Mouse (Mus musculus): ENCODE measurements at regions not wholly inside any gene's neighbourhood (a gene's known extent, or its start where the extent isn't known, plus 50 kb on each side); places are given as distances from the start of the nearest gene placed in this dataset.

DNA sequence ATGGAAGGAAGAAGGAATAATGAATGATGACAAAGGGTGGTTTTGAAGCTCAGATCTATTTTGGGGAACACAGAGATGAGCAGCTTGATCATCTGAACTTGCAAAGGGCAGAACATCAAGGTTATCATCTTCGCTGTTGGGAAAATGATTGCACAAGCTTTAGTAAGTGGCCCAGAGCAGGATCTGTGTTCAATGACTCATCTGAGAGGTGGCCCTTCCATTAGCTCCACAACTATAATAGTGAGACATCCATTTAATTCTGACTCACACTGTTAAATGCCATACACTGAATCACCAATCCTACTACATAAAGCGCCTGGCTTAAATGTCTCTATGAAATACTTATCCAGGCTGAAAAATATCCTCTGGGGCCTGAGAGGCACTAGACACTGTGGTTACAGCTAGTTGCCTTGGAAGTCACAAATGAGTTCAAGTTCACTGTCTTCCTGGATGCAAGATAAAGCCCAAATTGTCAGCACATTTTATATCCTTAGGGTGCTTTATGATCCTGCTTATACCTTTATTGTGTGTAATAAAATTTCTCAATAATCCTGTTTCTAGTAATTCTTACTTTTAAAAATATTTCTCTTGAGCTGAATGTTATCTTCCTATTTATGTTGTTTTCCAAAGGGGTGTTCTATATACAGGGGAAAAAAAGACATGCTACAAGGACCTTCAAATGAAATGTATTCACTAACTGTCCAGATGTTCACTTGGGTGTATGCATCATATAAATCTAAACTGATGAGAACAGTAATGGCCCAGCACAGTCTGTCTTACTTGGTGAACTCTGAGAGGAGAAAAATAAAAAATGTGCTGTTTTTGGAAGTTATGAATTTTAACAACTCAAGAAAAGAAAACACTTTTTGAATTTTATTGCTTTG is 687.9 kb upstream of the Cited2 start:
- Histone ChIP-seq H3K27me3 (ENCODE audit: control insufficient read depth, insufficient read depth, low read depth, low read length) (no peaks in the 10 kb centered on the region), H3K4me3 (ENCODE audit: low read depth, low read length) (no peak overlapping the region), H3K4me2 (ENCODE audit: low read length) (no peak overlapping the region), H3K9me3 (replicated peaks; ENCODE audit: control insufficient read depth, low read length, poor library complexity, severe bottlenecking) (no peaks in the 10 kb centered on the region), H3K9ac (ENCODE audit: low read depth, low read length) (no peak overlapping the region), H3K4me1 (ENCODE audit: control insufficient read depth, insufficient read depth, low read length) (no peaks in the 10 kb centered on the region), H3K27ac (ENCODE audit: low read length) (no peak overlapping the region), H3K36me3 (ENCODE audit: control insufficient read depth, insufficient read depth, low read length) (no peaks in the 10 kb centered on the region)
- WGBS: 89% methylated on average over 2 of the region's 2 CpGs
- no peak for ATAC-seq

- Histone ChIP-seq H3K4me3 (ENCODE audit: low read depth, low read length) (no peak overlapping the region), H3K9ac (ENCODE audit: low read depth, low read length) (no peak overlapping the region), H3K4me1 (ENCODE audit: control insufficient read depth, insufficient read depth, low read length) (no peaks in the 10 kb centered on the region), H3K36me3 (ENCODE audit: control insufficient read depth, insufficient read depth, low read length) (no peaks in the 10 kb centered on the region), H3K4me2 (ENCODE audit: low read length) (no peak overlapping the region), H3K9me3 (replicated peaks; ENCODE audit: control insufficient read depth, low read length, poor library complexity, severe bottlenecking) (no peaks in the 10 kb centered on the region), H3K27me3 (ENCODE audit: control insufficient read depth, insufficient read depth, low read depth, low read length) (no peaks in the 10 kb centered on the region), H3K27ac (ENCODE audit: low read length) (no peak overlapping the region)
- WGBS: 68% methylated on average over 11 of the region's 11 CpGs
- no peak for ATAC-seq
These were observed 684.6 kb upstream of the Cited2 start for GRCm38 (mm10) chr10:17038259-17039043.

GRCm38 (mm10) chr10:17042090-17042489 is 680.9 kb upstream of the Cited2 start:
- no peak overlapping the region for H3K4me3 ChIP-seq (ENCODE audit: low read depth, low read length)
- H3K9me3 ChIP-seq (replicated peaks; ENCODE audit: control insufficient read depth, low read length, poor library complexity, severe bottlenecking): no peaks in the 10 kb centered on the region
- no peaks in the 10 kb centered on the region for H3K27me3 ChIP-seq (ENCODE audit: control insufficient read depth, insufficient read depth, low read depth, low read length)
- no peak overlapping the region for H3K4me2 ChIP-seq (ENCODE audit: low read length)
- WGBS: 100% methylated on average over 1 of the region's 1 CpGs
- ATAC-seq: no peak
- no peak overlapping the region for H3K9ac ChIP-seq (ENCODE audit: low read depth, low read length)
- no peak overlapping the region for H3K27ac ChIP-seq (ENCODE audit: low read length)
- no peaks in the 10 kb centered on the region for H3K36me3 ChIP-seq (ENCODE audit: control insufficient read depth, insufficient read depth, low read length)
- H3K4me1 ChIP-seq (ENCODE audit: control insufficient read depth, insufficient read depth, low read length): no peaks in the 10 kb centered on the region

DNA sequence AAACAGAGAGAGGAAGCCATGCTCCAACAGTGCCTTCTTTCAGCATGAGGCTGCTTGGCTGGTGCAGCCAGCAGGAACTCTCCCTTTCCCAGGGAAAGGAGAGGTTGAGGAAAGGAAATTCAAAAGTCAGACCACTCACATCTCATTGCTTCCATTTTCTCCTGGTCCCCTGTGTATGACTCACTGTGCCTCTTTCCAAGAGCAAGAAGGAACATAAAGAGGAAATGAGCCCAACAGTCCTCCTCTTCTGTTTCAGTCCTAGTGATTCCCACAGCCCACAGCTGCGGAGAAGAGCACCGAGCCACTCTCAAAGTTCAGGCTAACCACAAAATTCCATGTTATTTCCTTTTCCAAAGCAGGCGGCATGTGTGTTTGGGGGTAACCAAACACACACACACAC is 680.0 kb upstream of the Cited2 start:
- Histone ChIP-seq H3K4me1 (ENCODE audit: control insufficient read depth, insufficient read depth, low read length) (no peaks in the 10 kb centered on the region), H3K36me3 (ENCODE audit: control insufficient read depth, insufficient read depth, low read length) (no peaks in the 10 kb centered on the region), H3K4me2 (ENCODE audit: low read length) (no peak overlapping the region), H3K9ac (ENCODE audit: low read depth, low read length) (no peak overlapping the region), H3K27me3 (ENCODE audit: control insufficient read depth, insufficient read depth, low read depth, low read length) (no peaks in the 10 kb centered on the region), H3K9me3 (replicated peaks; ENCODE audit: control insufficient read depth, low read length, poor library complexity, severe bottlenecking) (no peaks in the 10 kb centered on the region), H3K27ac (ENCODE audit: low read length) (no peak overlapping the region), H3K4me3 (ENCODE audit: low read depth, low read length) (no peak overlapping the region)
- WGBS: 91% methylated on average over 3 of the region's 3 CpGs
- no peak for ATAC-seq

- Histone ChIP-seq H3K4me1 (ENCODE audit: control insufficient read depth, insufficient read depth, low read length) (no peaks in the 10 kb centered on the region), H3K36me3 (ENCODE audit: control insufficient read depth, insufficient read depth, low read length) (no peaks in the 10 kb centered on the region), H3K9me3 (replicated peaks; ENCODE audit: control insufficient read depth, low read length, poor library complexity, severe bottlenecking) (no peaks in the 10 kb centered on the region), H3K9ac (ENCODE audit: low read depth, low read length) (no peak overlapping the region), H3K4me2 (ENCODE audit: low read length) (no peak overlapping the region), H3K4me3 (ENCODE audit: low read depth, low read length) (no peak overlapping the region), H3K27ac (ENCODE audit: low read length) (no peak overlapping the region), H3K27me3 (ENCODE audit: control insufficient read depth, insufficient read depth, low read depth, low read length) (no peaks in the 10 kb centered on the region)
- 96% methylated on average over 5 of the region's 5 CpGs for WGBS
- no peak for ATAC-seq
These were observed 676.3 kb upstream of the Cited2 start for GRCm38 (mm10) chr10:17046765-17047164.

GRCm38 (mm10) chr10:17072906-17073305 is 650.1 kb upstream of the Cited2 start:
- WGBS: 98% methylated on average over 1 of the region's 1 CpGs
- Histone ChIP-seq H3K27me3 (ENCODE audit: control insufficient read depth, insufficient read depth, low read depth, low read length) (no peaks in the 10 kb centered on the region), H3K9ac (ENCODE audit: low read depth, low read length) (no peak overlapping the region), H3K36me3 (ENCODE audit: control insufficient read depth, insufficient read depth, low read length) (no peaks in the 10 kb centered on the region), H3K27ac (ENCODE audit: low read length) (no peak overlapping the region), H3K4me1 (ENCODE audit: control insufficient read depth, insufficient read depth, low read length) (peaks cover 6% of the 10 kb centered on the region; the same call in 1 of the 2 replicates), H3K4me3 (ENCODE audit: low read depth, low read length) (no peak overlapping the region), H3K4me2 (ENCODE audit: low read length) (no peak overlapping the region), H3K9me3 (replicated peaks; ENCODE audit: control insufficient read depth, low read length, poor library complexity, severe bottlenecking) (no peaks in the 10 kb centered on the region)
- no peak for ATAC-seq

- H3K9me3 ChIP-seq (replicated peaks; ENCODE audit: control insufficient read depth, low read length, poor library complexity, severe bottlenecking): no peaks in the 10 kb centered on the region
- no peak overlapping the region for H3K4me3 ChIP-seq (ENCODE audit: low read depth, low read length)
- WGBS: 24% methylated on average over 1 of the region's 1 CpGs
- H3K36me3 ChIP-seq (ENCODE audit: control insufficient read depth, insufficient read depth, low read length): no peaks in the 10 kb centered on the region
- H3K4me1 ChIP-seq (ENCODE audit: control insufficient read depth, insufficient read depth, low read length): peaks cover 6% of the 10 kb centered on the region; the same call in 1 of the 2 replicates
- no peak overlapping the region for H3K9ac ChIP-seq (ENCODE audit: low read depth, low read length)
- no peak overlapping the region for H3K4me2 ChIP-seq (ENCODE audit: low read length)
- H3K27ac ChIP-seq (ENCODE audit: low read length): no peak overlapping the region
- no peak for ATAC-seq
- H3K27me3 ChIP-seq (ENCODE audit: control insufficient read depth, insufficient read depth, low read depth, low read length): no peaks in the 10 kb centered on the region
These were observed 649.0 kb upstream of the Cited2 start for GRCm38 (mm10) chr10:17074013-17074401.

- Histone ChIP-seq H3K27ac (ENCODE audit: low read length) (no peak overlapping the region), H3K4me3 (ENCODE audit: low read depth, low read length) (no peak overlapping the region), H3K27me3 (ENCODE audit: control insufficient read depth, insufficient read depth, low read depth, low read length) (no peaks in the 10 kb centered on the region), H3K4me2 (ENCODE audit: low read length) (0 out of 2 replicates have a peak overlapping the region, but pooled peaks have one; percentile 2), H3K36me3 (ENCODE audit: control insufficient read depth, insufficient read depth, low read length) (no peaks in the 10 kb centered on the region), H3K4me1 (ENCODE audit: control insufficient read depth, insufficient read depth, low read length) (peaks cover 6% of the 10 kb centered on the region; the same call in 1 of the 2 replicates), H3K9ac (ENCODE audit: low read depth, low read length) (no peak overlapping the region), H3K9me3 (replicated peaks; ENCODE audit: control insufficient read depth, low read length, poor library complexity, severe bottlenecking) (no peaks in the 10 kb centered on the region)
- WGBS: 20% methylated on average over 6 of the region's 6 CpGs
- ATAC-seq: 0 out of 2 replicates have a peak, but pooled peaks have one; percentile 32
These were observed 648.5 kb upstream of the Cited2 start for GRCm38 (mm10) chr10:17074402-17075027.

Measured in midbrain, embryonic 16.5 days (tissue).